Mouse (Mus musculus): ENCODE results near the gene Phf21b.
"Not testable (repeated sequence)": the region's sequence is repeated elsewhere in the genome, so short reads cannot be mapped to it uniquely, and the experiment has no call there.

Phf21b gene

DNA sequence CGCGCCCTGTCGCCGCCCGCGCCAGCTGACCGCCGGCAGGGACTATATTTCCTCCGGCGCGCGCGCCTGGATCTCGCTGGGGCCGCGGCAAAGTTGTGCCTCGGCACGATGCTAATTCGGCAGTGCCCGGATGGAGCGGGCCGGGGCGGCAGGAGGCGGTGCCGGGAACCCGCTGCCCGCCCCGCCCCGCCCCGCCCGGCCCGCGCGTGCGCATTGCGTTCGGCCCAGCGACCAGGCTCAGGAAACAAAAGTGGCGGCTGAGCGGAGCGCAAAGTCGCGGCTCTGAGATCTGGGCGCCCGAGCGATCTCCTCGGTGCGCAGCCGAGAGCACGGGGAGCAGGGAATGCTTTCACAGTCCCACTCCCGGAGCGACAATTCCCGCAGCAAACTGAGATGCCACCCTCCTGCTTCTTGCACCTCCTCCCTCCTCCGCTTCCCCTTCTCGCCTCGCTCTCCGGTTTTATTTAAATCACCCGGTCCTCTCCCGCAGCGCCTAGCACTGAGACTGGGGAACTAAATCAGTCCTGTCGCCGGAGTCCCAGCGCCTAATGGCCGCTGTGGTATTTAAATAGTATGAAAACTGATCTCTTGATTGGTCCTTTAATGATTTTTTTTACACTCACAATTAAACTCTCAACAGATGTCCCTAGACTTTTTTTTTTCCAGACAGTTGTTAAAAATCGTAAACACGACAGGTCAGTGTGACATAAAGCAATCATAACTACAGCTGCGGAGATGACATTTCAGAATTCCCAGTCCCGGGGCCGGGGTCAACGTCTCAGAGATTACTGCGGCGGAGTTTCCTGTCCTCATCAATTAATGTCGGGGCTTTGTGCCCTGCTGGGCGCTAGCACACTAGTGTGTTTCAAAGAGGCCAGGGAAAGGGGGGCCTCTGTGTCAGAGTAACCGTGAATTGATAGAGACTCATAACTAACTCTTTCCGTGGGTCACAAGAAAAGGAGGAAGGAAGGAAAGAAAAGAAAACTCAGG, at the start of gene Phf21b:
Gene Phf21b, minus strand, starts transcription at position 44 of the 990 bp plus-strand sequence.
- peak; percentile 91 to 92 for DNase-seq (ENCODE audit: low spot score in 2 of 2)

DNA sequence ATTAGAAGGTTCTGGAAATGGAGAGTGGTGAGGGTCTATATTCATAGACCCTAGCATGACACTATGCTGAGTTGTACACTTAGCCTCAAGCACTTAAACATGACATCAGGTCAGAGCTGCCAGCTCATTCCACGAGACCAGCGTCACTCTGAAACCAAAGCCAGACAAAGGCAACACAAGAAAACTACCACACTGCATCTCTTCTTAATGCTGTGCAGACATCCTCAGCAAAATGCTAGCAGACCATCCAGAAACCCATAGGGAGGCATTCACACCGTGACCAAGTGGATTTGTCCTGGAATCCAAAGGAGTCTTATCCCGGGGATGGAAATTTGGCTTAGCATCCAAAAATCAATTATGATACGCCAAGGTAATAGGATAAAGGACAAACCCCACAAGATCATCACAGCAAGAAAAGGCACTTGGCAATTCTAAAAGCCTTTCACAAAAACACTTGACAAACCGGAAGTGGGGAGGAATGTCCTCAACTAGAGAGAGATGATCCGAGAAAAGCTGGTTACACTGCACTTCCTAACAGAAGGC, 48.1 kb upstream of the Phf21b start:
- DNase-seq (ENCODE audit: low spot score in 2 of 2) = no peak

DNA sequence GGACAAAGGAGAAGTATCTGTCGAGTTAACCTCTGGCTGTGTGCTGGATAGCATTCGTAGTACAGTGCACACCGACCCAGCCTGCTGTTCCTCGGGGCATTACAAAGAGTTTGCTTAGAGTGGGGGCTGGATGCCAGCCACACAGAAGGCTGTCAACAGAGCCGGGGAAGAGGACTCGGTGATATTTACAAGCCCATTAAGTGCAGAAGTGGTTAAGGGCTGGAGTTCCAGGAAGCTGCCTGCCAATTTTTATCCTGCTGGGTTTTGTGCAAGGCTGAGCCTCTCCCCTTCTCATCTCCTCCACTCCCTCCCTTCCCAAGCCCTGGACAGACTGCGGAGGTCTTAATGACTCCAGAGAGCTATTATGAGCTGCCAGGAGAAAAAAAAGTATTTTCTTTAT, 42.2 kb upstream of the Phf21b start:
- DNase-seq (ENCODE audit: low spot score in 2 of 2) = peak; percentile 36 to 39

DNA sequence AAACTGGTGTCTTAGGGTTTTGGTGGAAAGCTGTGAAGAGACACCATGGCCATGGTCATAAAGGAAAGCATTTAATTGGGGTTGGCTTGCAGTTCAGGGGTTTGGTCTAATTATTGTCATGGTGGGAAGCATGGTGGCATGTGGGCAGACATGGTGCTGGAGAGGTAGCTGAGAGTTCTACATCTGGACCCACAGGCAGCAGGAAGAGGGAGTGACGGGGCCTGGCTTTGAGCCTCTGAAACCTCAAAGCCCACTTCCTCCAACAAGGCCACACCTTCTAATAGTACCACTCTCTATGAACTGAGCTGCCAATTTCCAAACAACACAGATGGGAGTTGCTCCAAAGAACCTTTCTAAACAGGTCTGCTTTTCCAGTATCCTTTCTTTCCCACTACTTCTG, 40.8 kb upstream of the Phf21b start:
- no peak for DNase-seq (ENCODE audit: low spot score in 2 of 2)

DNA sequence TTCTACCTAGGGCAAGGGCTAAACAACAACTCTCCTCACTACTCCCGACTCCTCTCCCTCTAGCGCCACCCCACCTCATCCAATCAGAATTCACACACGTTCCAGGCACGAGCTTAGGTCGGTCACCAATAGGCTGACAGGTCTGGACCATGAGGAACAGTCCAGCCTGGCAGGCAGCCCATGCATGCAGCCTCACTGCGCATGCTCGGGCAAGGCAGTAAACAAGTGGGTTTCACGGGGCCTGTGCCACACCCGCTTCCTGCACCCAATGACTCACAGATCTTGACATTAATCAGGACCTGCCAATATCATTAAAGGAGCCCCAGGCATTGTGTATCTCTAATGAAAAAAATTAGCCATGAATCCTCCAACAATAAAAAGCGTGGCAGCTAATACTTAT, 40.4 kb upstream of the Phf21b start:
- not testable (repeated sequence) for DNase-seq (ENCODE audit: low spot score in 2 of 2)

DNA sequence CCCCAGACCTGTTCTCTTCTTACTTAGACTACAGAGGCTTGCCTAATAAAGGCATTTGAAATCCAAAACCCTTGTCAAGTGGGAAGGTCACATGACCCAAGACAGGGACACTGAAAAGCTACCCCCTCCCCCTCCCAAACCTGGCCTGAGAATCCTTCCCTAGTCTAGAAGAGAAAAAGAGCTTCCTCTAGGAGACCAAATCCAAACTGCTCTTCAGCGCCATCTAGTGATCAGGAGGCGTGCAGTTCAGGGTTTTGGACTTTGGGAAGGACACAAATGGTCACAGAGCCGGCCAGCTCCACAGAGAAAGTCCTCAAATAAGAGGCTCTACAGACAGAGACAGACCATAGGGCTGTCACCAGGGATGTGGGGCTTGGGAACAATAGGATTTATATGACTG, 35.8 kb upstream of the Phf21b start:
- DNase-seq (ENCODE audit: low spot score in 2 of 2) = peak; percentile 64 to 76

DNA sequence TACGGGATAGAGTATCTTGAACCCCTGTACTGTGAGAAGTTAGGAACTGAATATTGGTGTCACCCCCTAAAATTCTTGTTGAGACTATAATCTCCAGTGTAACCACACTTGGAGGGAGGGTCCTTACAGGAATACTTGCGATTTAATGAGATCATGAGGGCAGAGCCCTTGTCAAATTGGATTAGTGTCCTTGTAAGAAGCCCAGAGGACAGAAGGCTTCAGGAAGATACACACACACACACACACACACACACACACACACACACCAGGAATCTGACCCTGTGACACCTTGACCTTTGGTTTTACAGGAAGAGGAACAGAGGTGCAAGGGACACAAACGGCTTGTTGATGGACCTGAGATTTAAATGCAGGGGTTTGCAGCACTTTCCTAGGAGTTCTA, 35.4 kb upstream of the Phf21b start:
- DNase-seq (ENCODE audit: low spot score in 2 of 2) = no peak

DNA sequence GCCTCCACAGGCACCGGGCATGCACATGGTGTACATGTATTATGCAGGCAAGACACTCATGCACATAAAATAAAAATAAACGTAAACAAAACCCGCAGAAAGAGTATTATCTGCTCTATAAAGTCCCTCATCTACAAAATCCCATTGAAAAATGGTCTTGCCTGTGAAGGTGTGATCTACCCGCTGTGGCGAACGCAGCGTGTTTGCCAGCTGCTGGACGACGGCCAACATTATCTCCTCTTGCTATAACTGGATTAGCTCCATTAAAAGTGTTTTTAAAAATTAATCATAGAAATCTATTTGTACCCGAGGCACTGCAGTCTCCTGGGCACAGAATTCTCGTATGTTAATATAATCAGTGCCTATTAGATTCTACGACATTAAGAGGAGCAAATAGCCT, 32.2 kb upstream of the Phf21b start:
- peak in 1 of 2 experiments; percentile 50 for DNase-seq (ENCODE audit: low spot score in 2 of 2)

DNA sequence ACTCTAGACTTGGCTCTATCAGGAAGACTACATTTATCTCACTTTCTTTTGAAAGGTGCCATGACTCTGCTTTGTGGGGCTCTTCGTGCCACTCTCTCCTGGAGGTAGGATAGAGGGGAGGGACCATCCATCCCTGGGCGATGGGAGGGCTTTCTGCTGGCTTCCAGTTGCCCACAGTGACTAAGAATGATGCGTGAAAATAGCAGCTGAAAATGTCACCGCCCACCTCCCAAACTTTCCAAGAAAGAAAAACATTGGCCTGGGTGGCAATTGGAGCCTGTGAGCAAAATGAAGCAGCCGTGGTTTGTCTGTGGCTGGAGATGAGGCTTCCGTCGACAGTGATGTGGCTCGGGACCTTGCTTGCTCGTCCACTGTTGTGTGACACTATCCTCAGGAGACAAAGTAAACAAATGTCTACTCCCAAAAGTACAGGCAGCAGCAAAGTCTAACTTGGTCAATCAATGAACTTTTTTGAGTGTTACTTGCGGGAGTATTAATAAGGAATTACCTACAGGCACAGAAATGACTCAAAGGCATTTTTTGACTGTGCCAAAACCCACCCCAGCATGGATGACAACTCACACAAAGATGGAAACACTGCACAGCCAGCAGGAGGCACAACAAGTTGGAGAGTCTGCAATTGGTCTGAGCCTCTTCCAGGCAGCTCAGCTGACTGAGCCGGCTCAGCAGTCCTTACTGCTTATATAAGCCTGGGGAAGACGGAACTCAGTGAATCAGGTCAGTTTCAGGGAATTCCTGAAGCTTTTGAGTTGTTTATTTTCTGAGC, 21.4 kb upstream of the Phf21b start:
- DNase-seq (ENCODE audit: low spot score in 2 of 2) = peak; percentile 36 to 46

DNA sequence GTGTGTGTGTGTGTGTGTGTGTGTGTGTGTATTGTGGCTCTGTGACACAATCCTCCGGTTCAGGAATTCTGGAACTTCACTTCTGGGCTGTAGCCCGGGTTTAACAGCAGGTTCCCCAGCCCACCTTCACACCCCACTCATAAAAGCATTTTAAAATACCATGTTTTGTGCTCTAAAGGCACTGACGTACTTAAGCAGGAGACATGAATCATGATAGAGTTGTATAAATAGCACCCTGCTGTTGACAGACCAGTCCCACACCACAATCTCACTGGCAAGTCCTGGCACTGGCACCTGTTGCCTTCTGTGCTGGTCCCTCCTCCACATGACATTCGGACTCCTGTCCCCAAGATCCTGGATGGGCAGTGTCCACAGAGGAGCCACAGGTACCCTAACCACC, 18.0 kb upstream of the Phf21b start:
- DNase-seq (ENCODE audit: low spot score in 2 of 2) = peak; percentile 44 to 69

DNA sequence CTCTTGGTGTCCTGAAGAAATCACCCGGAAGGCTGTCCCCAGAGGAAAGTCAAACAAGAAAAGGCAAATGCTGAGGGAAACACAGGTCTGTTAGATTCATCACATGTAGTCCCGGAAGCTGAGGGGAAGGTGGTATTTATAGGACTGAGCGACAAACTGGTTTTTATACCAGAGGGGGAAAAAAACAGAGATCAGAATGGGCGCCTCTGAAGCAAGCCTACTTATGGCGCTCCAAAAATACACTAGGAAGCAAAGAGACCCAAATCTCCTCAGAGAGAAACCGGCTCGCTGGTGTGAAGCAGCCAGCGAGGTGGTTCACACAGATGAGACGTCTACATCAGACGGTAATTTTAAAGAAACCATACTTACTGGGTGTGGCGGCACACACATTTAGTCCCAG, 17.2 kb upstream of the Phf21b start:
- DNase-seq (ENCODE audit: low spot score in 2 of 2) = peak; percentile 37 to 57

DNA sequence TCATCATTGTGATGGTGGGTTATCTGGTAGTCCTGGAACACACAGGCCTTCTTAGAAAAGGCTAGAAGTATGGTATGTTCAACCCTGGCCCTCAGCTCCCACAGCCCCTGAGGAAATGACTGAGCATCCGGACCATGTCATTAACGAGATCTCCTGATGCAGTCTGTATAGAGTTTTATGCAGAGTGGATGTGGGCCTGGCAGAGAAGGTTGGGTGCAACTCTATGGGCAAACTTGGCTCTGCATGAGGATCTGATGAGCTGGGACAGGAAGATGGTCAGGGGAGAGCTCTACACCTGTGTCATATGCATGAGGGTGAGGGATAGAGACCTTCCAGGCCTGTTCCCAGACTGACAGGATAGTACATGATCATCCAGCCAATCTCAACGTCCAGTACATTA, 16.0 kb upstream of the Phf21b start:
- no peak for DNase-seq (ENCODE audit: low spot score in 2 of 2)

DNA sequence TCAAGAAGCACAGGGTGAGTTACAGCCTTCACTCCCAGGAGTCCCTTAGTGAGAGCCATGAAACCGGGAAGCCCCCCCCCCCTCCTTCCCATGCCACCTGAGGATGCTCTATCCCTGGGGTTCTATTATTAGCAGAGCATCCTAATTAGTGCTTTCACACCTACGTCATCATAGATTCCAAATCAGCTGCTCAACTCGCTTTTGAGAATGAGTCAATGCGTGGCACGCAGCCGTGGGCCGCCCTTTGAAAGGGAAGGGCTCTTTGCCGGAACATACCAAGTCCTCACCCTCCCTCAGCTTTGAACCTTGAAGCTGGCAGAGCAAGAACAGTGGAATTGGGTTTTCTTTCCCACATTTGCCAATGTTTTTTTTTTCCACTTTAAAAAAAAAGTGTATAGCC, 6.1 kb upstream of the Phf21b start:
- no peak for DNase-seq (ENCODE audit: low spot score in 2 of 2)

DNA sequence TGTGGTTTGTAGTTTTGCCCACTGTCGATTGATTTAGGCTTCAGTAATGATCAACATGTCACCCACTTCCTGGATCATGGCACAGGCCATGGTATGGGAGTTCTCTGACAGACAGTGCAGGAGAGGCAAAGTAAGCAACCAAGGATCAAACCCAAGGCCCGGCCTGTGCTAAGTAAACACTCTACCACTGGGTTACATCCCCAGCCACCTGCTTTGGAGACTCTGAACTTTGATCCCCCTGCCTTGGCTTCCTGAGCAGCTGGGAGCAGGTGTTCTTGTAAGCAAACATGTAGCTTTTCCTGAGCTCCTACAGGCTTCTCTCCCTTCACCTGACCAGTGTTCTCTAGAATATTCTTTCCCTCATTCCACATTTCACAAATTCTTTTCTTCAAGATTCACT, 1.8 kb upstream of the Phf21b start:
- DNase-seq (ENCODE audit: low spot score in 2 of 2) = no peak

DNA sequence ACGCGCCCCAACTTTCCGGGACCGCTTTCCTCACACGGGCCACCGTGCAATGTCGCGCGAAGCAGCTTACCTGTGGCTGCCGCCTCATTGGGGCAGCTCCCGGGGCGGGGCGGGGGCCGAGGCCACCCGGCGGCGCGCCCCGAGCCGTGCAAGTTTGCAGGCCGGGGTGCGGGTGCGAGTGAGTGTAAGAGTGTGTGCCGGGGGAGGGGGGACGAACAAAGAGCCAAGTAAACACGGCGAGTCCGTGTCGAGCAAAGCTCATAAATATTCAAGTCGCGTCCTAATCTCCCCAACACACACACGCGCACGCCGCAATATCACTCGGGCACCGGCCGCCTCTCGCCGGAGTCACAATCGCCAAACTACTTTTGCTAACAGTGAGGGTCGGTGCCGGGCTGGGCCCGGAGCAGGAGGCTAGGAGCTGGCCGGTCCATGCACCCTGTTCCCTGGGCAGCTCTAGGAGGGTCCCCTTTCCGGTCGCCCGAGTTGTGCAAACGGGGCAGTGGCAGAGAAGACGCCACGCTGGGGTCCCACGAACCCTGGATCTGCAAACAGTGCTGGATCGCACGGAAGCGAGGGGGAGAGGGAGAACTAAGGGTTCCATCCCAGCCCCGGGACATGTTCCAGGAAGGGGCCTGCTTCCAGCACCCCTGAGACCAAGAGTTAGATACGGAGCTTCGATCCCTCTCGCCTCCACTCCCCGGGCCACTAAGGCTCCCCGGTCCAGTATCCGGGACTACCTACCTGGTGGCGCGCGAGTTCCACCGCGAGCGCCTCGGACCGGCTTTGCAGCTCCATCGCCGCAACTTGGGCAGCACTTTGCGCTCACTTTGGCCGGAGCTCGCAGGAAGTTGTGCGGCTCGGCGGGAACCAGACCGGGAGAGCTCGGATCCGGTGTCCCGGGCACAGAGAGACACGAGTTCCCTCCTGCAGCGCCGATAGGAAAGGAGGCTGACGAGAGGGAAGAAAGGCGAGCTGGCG, 638 bp downstream of the Phf21b start:
- peak; percentile 65 to 66 for DNase-seq (ENCODE audit: low spot score in 2 of 2)

DNA sequence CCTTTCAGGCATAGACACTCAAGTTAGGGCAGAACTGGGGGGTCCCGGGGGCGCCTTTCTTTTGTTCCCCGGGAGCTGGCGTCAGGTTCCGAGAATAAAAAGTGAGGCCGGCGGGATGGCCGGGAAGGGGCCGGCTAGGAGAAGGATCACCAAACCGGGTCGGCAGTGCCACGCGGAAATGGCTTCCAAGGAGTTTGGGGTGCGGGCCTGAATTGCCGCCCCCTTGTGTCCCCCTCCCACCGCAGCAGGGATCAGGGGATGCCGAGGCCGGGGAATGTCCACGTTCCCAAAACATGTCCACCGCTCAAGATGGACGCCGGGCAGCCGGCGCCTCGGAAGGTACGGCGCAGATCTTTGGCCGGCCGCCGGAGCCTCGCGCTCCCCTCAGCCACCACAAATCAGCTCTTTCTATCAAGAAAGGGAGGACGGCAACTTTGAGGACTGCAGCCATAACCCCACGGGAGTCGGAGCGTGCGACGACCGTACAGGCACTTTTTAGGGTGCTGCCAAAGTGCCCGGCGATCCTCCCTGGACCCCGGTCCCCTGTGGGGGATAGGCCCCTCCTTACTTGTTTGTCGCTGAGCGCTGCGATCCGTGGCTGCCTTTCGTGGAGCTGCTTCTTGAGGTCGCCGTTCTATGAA, 1.6 kb downstream of the Phf21b start:
- peak in 1 of 2 experiments; percentile 47 for DNase-seq (ENCODE audit: low spot score in 2 of 2)

DNA sequence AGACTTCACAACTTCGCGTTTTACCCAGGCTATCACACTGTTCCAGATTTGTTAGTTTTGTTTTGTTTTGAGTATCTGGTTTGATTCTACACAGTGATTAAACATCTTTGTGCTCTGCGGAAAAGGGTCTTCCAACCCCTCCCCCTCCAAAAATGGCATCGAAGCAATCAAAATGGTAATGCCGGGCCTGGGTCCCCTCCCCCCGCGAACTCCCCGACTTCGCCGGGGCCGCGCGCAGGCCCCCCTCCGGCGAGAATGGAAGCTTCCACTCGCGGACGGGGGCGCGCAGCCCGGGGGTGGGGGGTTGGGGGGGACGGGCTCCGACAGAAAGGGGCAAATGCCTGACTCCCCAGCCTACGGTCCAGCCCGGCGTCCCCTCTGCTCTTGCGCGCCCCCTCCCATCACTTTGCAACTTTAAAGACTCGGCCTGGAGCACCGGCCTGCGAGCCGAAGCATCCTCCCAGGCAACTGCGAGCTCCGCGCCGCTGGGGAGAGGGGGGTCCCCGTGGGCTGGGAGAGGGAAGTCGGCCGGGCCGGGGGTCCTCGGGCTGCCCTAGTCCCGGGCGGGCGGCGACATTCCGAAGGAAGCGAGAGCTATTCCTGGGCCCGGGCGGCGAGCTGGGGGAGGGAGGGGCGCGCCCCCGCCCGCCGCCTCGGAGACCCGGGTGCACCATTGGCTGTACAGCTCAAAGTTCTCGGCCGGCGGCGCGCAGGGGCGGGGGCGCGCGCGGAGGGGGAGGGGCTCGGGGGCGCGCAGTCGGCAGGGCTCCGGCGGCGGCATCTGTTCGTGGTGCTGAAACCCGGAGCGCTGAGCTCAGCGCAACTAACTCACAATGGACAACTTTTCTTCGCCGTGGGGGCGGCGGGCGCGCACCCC, 2.4 kb downstream of the Phf21b start:
- peak; percentile 89 to 90 for DNase-seq (ENCODE audit: low spot score in 2 of 2)

DNA sequence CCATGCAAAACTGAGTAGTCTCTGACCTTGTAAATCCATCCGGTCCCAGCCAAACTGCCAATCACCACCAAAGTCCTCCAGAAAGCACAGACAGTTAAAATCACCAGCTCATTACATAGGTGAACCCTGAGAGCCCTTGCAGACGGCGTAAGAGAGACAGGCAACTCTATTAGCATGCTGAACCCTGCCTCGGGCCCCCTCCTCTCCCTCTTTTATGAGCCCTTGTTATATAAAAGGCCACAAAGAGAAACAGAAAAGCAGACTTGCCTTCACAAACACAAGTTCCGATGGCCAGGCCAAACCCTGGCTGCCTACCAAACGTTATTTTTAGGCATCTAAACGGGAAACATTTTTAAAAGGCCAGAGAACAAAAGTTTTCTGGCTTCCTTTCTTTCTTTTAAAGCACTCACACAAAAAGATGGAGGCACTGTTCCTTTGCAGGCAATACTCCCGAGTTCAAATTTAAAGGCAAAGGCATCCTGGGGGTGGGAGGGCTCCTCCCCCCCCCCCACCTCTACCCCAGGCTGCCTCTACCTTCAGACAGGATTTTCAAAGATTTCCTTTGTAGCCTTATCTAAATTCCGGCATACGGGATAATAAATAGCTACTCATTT, 3.3 kb downstream of the Phf21b start:
- peak; percentile 63 to 72 for DNase-seq (ENCODE audit: low spot score in 2 of 2)

DNA sequence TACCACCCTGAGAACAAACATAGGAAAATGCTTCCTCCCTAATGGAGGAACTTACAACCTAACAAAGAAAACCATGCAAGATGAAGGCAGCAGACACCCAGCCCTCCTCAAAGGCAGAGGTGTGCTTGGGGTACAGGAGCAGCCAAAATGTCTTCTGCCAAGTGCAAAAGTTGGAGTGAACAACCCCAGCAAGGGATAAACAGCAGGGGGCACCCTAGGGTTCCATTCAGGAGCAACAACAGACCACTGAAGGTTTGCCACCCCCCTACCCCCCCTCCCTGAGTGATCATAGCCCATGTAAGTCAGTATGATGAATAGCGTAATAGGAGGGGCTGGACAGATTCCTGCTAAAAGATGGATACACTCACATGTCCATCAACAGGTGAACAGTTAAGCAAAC, 5.5 kb downstream of the Phf21b start:
- DNase-seq (ENCODE audit: low spot score in 2 of 2) = no peak
